Mouse (Mus musculus): ENCODE data around the gene Wdr90. TPM values are rescaled to one million over a fixed set of nuclear protein-coding genes. Genes with fewer than 3 reads are reported as not detected.

Gene Wdr90
- polyA plus RNA-seq, 1 experiment from 2014 or later, result 30.0 TPM

DNA sequence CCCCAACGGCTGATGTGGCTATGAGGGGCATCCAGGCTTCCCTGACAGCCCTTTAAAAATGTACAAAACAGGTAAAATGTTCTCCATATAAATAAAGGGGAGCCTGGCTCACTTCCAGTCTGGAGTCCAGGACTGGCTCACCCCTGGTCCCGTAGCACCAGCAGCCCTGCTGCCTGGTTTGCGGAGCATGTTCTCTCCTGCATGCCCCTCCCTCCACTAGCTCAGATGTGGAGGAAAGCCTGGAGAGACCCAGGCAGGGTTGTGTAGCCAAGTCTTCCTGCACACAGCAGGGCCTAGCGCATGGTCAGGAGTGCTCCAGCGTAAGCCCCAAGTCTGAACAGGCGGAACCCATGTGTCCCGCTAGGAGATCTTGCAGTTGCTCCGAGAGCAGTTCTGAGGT, 22.0 kb upstream of the Wdr90 start:
- no peaks in the 10 kb centered on the region for H3K9me3 ChIP-seq
- H3K9ac ChIP-seq, result no peak overlapping the region
- H3K4me2 ChIP-seq, result no peak overlapping the region
- no peaks in the 10 kb centered on the region for H3K27me3 ChIP-seq
- ATAC-seq (ENCODE audit: insufficient number of reproducible peaks, insufficient read depth, low FRiP score, low TSS enrichment, low read depth), result no peak
- peaks cover 15% of the 10 kb centered on the region; the same call in 1 of the 2 replicates for H3K4me1 ChIP-seq
- H3K4me3 ChIP-seq, result no peak overlapping the region
- H3K27ac ChIP-seq, result no peak overlapping the region
- WGBS, result 83% methylated on average over 8 of the region's 8 CpGs
- peaks cover 82% of the 10 kb centered on the region for H3K36me3 ChIP-seq

DNA sequence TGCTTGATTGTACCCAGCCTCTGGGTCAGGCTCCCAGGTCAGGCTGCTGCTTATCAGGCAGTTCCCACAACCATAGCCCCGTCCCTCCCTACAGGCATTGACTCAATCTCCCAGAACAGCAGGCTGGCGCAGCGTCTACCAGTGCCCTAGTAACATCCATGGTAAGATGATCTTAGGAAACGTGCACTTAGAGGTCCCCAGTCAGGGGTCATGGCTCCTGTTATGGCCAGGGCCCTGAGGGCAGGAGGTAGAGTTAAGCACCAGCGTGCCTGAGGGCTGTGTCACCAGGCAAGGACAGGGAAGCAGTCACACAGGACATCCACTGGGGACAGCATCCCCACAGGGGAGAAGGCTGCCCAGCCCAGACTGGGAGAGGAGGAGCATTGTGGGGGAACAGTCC, 21.0 kb upstream of the Wdr90 start:
- Histone ChIP-seq H3K4me2 (no peak overlapping the region), H3K36me3 (peaks cover 80% of the 10 kb centered on the region), H3K4me1 (peaks cover 15% of the 10 kb centered on the region; the same call in 1 of the 2 replicates), H3K9me3 (no peaks in the 10 kb centered on the region), H3K4me3 (no peak overlapping the region), H3K27me3 (no peaks in the 10 kb centered on the region), H3K27ac (no peak overlapping the region), H3K9ac (no peak overlapping the region)
- 28% methylated on average over 5 of the region's 5 CpGs for WGBS
- no peak for ATAC-seq (ENCODE audit: insufficient number of reproducible peaks, insufficient read depth, low FRiP score, low TSS enrichment, low read depth)

DNA sequence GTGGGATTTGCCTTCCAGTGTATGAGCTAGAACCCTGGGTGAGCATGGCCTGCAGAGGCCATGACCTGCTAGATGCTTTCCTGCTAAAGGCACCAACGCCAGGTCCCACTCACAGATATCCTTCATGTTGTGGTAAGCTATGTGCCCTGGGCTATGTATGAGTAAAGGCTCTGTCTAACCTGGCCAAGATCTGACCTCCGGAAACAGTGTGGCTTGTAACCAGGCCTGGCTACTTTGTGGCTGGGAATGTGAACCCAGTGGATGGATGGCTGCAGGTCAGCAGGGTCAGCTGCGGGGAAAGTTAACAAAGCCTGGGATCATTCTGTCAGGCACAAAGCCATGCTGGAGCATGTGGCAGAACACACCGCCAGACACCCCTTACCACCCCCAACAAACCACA, 20.4 kb upstream of the Wdr90 start:
- Histone ChIP-seq H3K4me2 (no peak overlapping the region), H3K4me3 (no peak overlapping the region), H3K27me3 (no peaks in the 10 kb centered on the region), H3K27ac (peak overlapping the region; percentile 11; the same call in 1 of the 2 replicates), H3K9me3 (no peaks in the 10 kb centered on the region), H3K9ac (peak overlapping the region; percentile 41; the same call in 1 of the 2 replicates), H3K36me3 (peaks cover 76% of the 10 kb centered on the region), H3K4me1 (peaks cover 20% of the 10 kb centered on the region)
- ATAC-seq (ENCODE audit: insufficient number of reproducible peaks, insufficient read depth, low FRiP score, low TSS enrichment, low read depth), result no peak
- WGBS, result 20% methylated on average over 4 of the region's 4 CpGs

DNA sequence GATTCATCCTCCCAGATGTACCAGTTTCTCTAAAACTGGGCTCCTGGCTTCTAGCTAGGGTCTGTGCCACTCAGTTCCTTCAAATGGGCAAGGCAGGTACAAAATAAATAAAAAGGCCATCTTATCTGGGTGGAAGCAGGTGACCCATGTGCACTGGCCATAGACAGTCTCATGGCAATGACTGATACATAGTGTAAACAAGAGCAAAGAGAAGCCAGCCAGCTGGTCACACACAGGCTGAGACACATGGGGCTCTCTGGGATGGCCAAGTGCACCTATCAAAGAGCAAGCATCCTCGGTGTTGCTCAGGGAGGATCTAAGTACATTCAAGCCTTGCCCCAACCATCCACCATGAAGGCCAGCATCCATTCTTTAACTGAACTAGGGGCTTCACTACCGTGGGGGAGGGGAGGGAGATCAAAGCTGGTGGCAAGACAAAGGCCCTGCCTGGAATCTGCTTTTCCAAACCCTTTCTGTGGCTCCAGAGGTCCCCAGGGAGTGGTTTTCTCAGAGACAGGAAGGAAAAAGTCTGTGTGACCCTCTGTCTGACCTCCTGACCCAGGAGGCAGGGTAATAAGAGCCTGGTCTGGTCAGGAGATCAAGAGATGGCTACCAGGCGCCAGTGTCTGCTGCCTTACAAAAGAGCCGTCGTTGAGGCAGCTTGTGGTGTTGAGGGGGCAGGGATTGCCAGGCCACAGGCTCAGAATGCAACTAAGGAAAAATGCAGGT, 19.8 kb upstream of the Wdr90 start:
- Histone ChIP-seq H3K9ac (peak overlapping the region; percentile 41), H3K36me3 (peaks cover 73% of the 10 kb centered on the region), H3K27ac (peak overlapping the region; percentile 11; the same call in 1 of the 2 replicates), H3K9me3 (no peaks in the 10 kb centered on the region), H3K27me3 (no peaks in the 10 kb centered on the region), H3K4me3 (no peak overlapping the region), H3K4me1 (peaks cover 26% of the 10 kb centered on the region), H3K4me2 (no peak overlapping the region)
- ATAC-seq (ENCODE audit: insufficient number of reproducible peaks, insufficient read depth, low FRiP score, low TSS enrichment, low read depth), result no peak
- 9% methylated on average over 5 of the region's 5 CpGs for WGBS

DNA sequence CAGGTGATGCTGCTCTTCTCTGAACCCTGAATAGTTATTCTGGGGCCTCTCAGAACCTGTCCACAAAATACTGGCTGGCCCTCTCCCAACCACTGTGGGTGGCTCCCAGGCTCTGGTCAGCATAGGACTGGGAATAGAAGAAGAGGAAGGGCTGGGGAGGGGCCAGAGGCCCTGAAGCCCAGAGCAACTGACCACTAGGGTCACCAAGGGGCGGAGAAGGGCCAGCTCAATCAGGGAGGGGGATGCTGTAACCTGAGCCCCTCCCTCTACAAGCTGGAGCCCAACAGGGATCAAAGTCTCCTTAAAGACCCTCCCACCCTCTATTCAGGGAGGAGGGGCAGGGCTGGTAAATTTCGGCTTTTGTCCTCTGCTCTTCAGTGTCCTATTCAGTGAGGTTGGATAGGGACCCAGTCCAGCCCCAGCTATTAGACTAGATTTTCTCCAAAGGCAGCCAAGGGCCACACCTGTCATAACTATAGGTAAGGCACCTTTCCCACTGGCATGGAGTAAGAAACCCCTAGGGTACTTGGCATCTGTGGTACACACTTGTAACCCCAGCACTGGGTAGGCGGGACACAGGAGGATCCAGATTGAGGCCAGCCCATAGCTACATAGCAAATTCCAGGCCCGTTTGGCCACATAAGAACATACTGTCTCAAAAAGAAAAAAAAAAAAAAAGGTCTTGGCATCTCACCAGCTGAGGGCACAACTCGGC, 19.1 kb upstream of the Wdr90 start, which contains the start of gene Wfikkn1:
Wfikkn1 (minus strand) TSS at position 663 of the 715 bp plus-strand sequence.
- no peaks in the 10 kb centered on the region for H3K9me3 ChIP-seq
- peak within 1 kb of the TSS; percentile 41 for H3K9ac ChIP-seq
- H3K27me3 ChIP-seq, result no peaks in the 10 kb centered on the region
- peak within 1 kb of the TSS; percentile 11; the same call in 1 of the 2 replicates for H3K27ac ChIP-seq
- 30% methylated on average over 5 of the region's 5 CpGs for WGBS
- H3K4me3 ChIP-seq, result no peak within 1 kb of the TSS
- ATAC-seq (ENCODE audit: insufficient number of reproducible peaks, insufficient read depth, low FRiP score, low TSS enrichment, low read depth), result no peak
- H3K4me2 ChIP-seq, result no peak within 1 kb of the TSS
- H3K4me1 ChIP-seq, result peaks cover 30% of the 10 kb centered on the region
- H3K36me3 ChIP-seq, result peaks cover 71% of the 10 kb centered on the region

DNA sequence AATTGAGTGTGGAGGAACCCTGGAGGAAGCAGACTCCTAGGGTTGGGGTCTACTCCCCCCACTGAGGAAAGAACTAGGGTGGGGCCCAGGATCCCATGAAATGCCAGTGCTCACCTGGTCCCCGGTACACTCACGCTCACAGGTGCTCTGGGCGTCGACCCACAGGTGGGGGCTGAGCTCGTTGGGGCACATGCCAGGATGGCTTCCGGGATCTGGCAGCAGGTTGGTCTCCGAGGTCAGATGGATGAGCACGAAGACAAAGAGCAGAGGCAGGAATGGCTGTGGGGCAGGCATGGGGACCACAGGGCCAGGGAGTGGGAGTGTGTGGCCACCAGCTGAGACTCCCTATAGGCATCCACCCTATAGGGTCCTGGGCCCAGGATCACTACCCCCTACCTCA, 18.4 kb upstream of the Wdr90 start:
- peaks cover 65% of the 10 kb centered on the region for H3K36me3 ChIP-seq

DNA sequence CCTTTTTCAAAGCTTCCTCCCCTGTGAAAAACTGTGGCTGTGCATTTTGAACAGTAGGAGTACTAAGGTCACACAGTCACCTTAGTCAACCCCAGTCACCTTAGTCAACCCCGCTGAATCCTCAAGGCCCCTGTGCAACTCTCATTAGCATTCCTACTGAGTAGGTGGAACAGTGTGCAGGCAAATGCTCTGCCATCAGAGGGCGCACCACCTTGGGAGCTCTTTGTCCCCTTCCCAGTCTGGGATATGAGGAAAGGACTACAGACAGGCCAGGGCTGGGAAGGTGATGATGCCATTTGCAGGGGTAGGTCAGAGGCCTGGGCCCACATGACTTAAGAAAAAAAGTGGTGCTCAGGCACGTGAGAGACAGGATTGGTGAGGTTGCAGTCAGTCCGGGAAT, 18.0 kb upstream of the Wdr90 start:
- 45% methylated on average over 4 of the region's 4 CpGs for whole genome bisulfite sequencing
- Histone ChIP-seq H3K36me3 (peaks cover 60% of the 10 kb centered on the region), H3K4me3 (no peak overlapping the region), H3K9ac (no peak overlapping the region), H3K4me2 (no peak overlapping the region), H3K27ac (no peak overlapping the region), H3K27me3 (no peaks in the 10 kb centered on the region), H3K9me3 (no peaks in the 10 kb centered on the region), H3K4me1 (peaks cover 30% of the 10 kb centered on the region)
- ATAC-seq (ENCODE audit: insufficient number of reproducible peaks, insufficient read depth, low FRiP score, low TSS enrichment, low read depth), result no peak

More for the DNA sequence above, 18.4 kb upstream of the Wdr90 start:
- H3K4me1 ChIP-seq, result peaks cover 30% of the 10 kb centered on the region
- H3K9ac ChIP-seq, result 0 out of 2 replicates have a peak overlapping the region, but pooled peaks have one; percentile 16
- H3K4me3 ChIP-seq, result no peak overlapping the region
- H3K4me2 ChIP-seq, result no peak overlapping the region
- no peaks in the 10 kb centered on the region for H3K9me3 ChIP-seq
- no peak for ATAC-seq (ENCODE audit: insufficient number of reproducible peaks, insufficient read depth, low FRiP score, low TSS enrichment, low read depth)
- no peaks in the 10 kb centered on the region for H3K27me3 ChIP-seq
- 69% methylated on average over 8 of the region's 8 CpGs for WGBS
- H3K27ac ChIP-seq, result no peak overlapping the region

DNA sequence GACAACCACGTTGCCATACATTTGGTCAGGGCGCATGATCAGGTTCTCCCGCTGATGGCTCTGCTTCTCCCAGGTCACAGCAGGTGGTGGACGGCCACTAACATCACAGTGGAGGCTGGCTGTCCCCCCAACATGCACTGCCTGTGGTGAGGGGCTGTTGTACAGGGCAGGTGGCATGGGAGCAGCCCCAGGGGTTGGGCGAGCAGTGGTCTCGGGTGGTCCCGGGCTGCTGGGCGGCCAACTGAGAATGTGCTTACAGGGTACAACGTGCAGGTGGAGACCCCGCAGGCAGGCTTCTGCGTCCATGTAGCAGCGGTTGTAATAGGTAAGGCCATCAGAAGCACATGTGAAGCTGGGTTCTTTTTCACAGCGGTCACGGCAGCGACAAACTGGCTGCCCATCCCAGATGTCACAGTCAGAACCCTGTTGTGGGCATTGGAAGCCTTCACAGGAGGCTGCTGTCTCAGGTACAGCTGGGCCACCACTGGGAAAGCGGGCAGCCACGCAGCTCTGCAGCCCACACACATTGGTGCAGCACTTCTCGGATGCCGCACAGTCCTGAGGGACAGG, 17.4 kb upstream of the Wdr90 start:
- H3K4me1 ChIP-seq, result peaks cover 36% of the 10 kb centered on the region
- no peak overlapping the region for H3K9ac ChIP-seq
- H3K9me3 ChIP-seq, result no peaks in the 10 kb centered on the region
- no peak for ATAC-seq (ENCODE audit: insufficient number of reproducible peaks, insufficient read depth, low FRiP score, low TSS enrichment, low read depth)
- H3K27me3 ChIP-seq, result no peaks in the 10 kb centered on the region
- WGBS, result 89% methylated on average over 19 of the region's 19 CpGs
- H3K4me3 ChIP-seq, result no peak overlapping the region
- H3K27ac ChIP-seq, result no peak overlapping the region
- H3K36me3 ChIP-seq, result peaks cover 55% of the 10 kb centered on the region
- H3K4me2 ChIP-seq, result no peak overlapping the region

DNA sequence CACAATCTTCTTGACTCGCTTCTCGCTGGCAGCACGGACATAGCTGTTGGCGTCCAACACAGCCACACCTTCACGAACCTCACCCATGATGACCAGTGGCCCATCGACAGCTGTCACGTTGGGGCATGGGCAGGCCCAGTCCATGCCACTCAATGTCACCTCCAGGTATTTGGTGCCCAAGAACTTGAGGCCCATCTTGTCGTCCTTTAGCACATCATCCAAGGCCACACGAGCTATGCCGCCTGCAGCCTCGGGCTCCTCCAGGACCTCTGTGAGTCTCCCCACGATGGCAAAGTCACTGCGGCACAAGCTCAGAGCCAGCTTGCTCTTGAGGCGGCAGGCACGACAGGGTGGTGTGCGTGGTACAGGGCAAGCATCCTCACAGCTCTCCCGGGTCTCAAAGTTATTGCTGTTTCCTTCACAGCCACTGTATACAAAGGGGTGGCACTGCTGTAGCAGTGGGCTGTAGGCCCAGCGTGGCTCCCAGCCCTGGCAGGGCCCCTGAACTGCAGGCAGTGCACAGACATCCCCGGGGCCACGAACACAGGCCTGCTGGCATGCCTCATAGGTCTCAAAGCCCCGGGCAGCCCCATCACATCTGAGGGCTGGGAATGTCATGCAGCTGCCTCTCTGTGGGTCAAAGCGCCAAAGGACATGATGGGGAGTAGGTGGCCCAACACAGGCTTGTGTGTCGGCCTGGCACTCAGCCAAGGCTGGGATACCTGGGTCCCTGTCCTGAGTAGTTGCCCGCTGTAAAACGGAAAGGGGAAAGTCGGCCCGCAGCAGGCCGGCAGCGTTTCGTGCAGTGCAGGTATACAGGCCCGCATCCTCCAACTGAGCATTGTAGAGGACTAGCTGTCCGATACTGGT, 16.7 kb upstream of the Wdr90 start:
- Histone ChIP-seq H3K36me3 (peaks cover 47% of the 10 kb centered on the region), H3K4me3 (no peak overlapping the region), H3K27ac (no peak overlapping the region), H3K4me1 (peaks cover 36% of the 10 kb centered on the region), H3K27me3 (no peaks in the 10 kb centered on the region), H3K9ac (no peak overlapping the region), H3K4me2 (no peak overlapping the region), H3K9me3 (no peaks in the 10 kb centered on the region)
- ATAC-seq (ENCODE audit: insufficient number of reproducible peaks, insufficient read depth, low FRiP score, low TSS enrichment, low read depth), result no peak
- 91% methylated on average over 32 of the region's 32 CpGs for WGBS

DNA sequence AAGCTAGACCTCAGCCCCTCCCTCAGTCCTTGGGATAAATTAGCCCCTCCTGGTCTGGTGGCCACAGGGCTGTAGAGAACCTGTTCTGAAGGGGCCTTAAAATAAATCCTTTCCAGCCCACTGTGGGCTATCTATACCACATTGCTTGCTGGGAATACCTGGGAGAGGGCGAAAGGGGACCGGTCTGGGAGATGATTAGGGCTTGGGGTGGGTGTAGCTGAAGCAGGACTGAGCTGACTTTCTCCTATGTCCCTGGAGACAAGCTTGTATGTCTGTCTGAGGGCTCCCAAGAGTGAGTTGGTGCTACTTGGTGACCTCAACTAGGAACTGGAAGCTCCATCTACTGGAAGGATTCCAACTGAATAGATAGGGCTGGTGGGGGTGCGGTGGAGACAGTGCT, 15.7 kb upstream of the Wdr90 start:
- 95% methylated on average over 3 of the region's 3 CpGs for WGBS
- H3K9me3 ChIP-seq, result no peaks in the 10 kb centered on the region
- H3K4me1 ChIP-seq, result peaks cover 36% of the 10 kb centered on the region
- no peak for ATAC-seq (ENCODE audit: insufficient number of reproducible peaks, insufficient read depth, low FRiP score, low TSS enrichment, low read depth)
- H3K27ac ChIP-seq, result no peak overlapping the region
- H3K4me2 ChIP-seq, result no peak overlapping the region
- H3K27me3 ChIP-seq, result no peaks in the 10 kb centered on the region
- peaks cover 38% of the 10 kb centered on the region for H3K36me3 ChIP-seq
- no peak overlapping the region for H3K4me3 ChIP-seq
- no peak overlapping the region for H3K9ac ChIP-seq

DNA sequence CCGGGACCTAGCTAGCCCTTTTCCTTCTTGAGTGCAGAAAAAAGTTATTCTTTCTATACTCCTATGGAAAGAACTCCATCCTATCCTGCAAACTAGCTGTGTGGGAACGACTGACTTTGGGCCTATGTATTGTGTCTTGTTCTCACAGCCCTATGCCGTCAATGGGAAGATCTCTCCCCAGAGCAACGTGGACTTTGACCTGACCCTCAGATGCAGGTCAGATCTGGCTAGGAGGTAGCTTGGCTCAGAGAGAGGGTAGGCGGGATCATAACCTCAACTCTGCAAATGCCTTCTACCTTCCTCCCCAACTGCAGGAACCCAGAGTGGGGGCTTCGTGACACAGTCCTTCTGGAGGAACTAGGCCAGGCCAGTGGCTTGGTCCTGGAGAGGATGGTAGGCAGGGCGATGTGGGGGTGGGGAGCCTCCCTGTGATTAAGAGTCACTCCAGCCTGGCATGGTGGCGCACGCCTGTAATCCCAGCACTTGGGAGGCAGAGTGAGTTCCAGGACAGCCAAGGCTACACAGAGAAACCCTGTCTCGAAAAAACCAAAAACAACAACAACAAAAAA, 15.1 kb upstream of the Wdr90 start:
- Histone ChIP-seq H3K4me3 (peak overlapping the region; percentile 80), H3K36me3 (peaks cover 32% of the 10 kb centered on the region), H3K9me3 (no peaks in the 10 kb centered on the region), H3K4me1 (peaks cover 33% of the 10 kb centered on the region), H3K27me3 (no peaks in the 10 kb centered on the region), H3K27ac (no peak overlapping the region), H3K4me2 (peak overlapping the region; percentile 94), H3K9ac (peak overlapping the region; percentile 84)
- WGBS, result 54% methylated on average over 10 of the region's 10 CpGs
- no peak for ATAC-seq (ENCODE audit: insufficient number of reproducible peaks, insufficient read depth, low FRiP score, low TSS enrichment, low read depth)
